Mouse (Mus musculus) thymus, postnatal 4 days (tissue): Measurements from ENCODE around the gene Cd36.
"Not testable (repeated sequence)": the region's sequence is repeated elsewhere in the genome, so short reads cannot be mapped to it uniquely, and the experiment has no call there.

Source experiments
- DNase-seq: peaks from one replicate; pipeline ENCODE4 v3.0.0; 2021

Cd36 gene

DNA sequence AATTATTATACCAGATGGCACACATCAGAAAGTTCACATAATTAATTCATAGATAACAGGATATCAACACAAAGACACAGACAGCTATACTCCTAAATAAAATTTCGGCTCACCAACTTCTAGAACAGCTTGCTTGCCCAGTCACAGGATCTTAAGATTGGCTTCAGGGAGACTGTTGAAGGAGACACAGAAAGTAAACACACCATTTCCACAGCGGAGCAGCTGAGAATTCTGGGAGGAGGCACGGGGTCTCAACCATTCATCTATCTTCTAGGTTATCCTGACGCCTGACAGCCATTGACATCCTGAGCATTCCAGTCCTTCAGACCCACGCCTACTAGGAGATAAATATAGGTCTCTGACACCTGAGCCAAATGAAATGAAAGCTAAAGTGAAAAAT lies at the start of gene Cd36:
Cd36 (minus strand) TSS at position 204 of the 400 bp plus-strand sequence.
- DNase-seq, result no peak

DNA sequence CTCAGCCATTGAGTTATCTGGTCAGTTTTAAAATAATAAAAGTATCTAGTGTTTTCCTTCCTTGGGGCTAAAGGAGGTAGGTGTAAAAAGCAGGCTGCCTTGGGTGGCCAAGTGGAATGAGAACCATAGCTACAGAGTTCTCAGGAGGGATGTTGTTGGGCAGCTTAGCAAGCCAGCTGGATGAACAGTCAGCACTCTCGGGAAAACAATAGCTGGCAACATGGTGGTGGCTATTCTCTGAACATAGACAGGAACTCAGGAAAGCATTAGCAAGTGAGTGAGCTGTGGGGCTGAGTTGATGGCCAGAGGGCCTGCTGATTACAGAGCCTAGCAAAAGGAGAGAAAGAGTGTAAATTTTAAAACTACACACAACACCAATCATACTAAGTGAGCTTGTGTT lies 45.9 kb upstream of the Cd36 start:
- no peak for DNase-seq

DNA sequence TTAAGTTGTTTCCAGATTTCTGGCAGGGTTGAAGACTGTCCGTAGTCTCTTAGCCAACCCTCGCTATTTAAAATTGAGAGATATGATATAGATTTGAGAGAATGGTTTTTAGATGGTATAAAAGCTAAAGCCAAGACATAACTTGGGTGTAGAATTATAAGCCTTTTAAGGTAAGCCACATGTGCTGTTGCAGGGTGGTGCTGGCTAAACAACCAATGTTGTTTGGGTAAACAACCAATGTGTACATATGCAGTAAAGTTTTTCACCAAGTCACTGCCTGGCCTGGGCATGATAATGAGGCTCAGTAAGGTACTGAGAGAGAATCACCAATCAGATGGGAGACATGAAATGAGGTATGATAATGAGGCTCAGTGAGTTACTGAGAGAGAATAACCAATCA lies 43.0 kb upstream of the Cd36 start:
- DNase-seq, result not testable (repeated sequence)

DNA sequence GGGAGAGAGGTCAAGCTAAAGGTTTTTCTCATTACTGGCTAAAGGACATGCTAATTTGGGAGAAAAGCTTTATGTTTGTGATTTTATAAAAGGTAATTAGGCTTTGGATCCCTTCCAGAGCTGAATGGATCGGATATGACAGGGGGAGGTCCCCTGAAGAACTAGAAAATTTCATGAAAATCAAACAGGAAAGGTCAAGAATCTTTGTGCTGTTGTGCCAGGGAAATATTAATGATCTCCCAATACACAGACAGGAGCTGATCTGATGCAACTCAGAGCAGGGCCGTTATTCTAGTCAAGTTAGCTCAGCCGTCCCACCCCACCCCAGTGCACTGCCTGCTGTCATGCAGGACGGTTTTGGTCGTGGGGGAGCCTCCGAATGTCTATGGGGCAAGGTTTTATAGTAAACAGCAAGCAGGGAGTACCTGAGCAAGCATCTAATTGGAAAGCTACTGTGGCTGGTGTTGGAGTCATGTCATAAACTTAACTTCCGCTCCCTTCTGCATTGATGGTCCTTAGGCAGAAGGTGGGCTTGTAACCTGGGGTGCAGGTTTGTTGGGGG lies 40.5 kb upstream of the Cd36 start:
- no peak for DNase-seq

DNA sequence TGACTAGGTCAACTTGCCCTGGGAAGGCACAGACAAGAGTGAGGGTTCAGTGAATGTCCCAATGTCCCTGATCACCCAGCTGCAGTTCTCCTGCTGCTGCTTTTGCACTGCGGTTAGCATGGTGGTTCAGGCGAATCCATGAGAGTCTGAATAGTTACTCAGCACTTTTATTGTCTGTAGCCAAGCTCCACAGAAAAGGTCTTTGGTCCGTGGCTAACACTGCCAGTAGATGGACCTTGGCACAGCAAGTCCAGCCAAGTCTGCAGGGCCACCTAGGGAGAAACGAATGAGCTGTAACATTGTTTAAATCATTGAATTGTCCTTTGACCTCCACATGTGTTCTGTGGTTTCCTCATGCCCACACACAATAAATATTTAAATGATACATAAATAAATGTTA lies 39.9 kb upstream of the Cd36 start:
- DNase-seq, result no peak

DNA sequence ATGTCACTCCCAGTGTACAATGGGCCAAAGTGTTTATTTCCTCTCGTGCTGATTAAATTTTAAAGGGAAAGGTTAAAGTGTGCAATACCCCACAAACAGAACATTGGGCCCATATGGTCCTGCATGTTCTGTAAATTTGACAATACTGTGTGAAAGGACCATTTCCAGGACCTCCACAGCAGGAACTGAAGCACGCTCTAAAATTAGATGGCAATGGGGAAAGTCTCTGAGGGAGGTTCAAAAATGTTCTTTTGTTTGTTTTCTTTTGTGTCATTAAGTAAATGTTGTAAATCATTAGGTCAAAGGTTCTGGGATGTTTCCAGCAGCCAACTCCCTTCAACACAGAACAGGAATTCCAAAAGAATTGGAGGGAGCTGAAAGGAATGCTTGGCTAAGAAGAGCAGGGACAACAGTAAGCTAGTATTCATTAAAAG lies 35.5 kb upstream of the Cd36 start:
- no peak for DNase-seq

DNA sequence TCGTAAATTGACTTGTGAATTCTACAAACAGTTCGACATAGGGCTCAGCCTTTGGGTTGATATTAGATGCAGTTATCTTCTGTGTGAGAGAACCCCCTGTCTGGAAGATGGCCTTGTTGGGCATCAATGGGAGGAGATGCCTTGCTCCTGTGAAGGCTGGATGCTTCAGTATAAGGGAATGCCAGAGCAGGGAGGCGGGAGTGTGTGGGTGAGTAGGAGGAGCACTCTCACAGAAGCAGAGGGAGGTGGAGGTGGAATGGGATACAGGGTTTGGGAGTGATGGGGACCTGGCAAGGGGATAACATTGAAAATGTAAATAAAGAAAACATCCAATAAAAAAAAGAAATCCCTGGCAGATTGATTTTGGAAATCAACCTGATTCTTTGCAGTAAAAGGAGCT lies 35.0 kb upstream of the Cd36 start:
- no peak for DNase-seq

DNA sequence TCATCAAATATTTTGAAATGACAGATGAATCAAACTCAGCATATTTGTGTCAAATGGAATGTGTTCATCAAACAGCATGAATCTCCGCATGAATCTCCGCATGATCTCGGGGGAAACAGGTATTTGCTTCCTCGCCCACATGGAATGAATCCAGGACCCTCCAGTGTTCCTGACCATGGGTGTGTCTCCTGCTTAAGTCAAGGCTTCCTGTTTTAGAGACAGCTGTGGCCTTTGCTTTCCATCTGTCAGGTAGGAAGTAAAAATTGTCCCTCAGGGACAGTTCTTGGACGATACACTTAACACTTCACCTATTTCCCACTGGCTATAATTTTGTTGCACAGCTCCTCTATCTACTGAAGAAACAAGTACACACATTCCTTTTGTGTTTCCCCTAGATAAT lies 30.4 kb upstream of the Cd36 start:
- no peak for DNase-seq

DNA sequence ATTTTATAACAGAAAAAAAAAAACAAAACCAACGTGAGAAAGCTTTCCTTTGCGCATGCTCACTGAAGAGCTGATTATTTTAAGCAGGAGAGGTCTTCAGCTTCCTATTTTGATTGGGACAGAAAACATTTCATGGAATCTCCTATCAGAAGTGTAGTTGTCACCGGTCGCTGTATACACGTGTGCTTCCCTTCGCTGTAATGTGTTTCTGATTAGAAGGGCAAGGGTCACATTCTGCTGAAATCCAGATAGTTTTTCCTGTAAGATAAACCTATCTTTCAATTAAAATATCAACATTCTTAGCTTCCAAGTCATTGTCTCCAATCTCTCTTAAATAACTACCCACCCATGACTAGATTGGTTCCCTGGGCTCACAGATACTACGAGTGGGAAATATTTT lies 16.2 kb upstream of the Cd36 start:
- DNase-seq, result no peak

DNA sequence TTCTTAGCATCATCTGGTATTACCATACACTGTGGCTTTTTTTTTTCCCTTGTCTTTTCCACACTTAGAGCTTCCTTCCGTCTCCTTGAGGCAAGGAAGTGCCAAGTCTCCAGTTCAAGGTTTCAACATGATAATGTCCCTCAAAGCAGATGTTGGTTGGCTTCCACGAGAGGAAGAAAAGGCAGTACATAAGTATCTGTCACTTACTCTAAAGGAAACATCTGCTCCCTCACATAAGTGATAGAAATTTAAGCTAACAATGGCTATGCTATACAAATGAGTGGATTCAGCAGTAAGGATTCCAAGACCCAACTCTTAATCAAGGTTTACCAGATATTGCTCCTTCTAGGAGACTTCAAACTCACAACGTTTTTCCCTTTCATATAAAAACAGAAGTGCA lies 10.3 kb upstream of the Cd36 start:
- DNase-seq, result no peak

DNA sequence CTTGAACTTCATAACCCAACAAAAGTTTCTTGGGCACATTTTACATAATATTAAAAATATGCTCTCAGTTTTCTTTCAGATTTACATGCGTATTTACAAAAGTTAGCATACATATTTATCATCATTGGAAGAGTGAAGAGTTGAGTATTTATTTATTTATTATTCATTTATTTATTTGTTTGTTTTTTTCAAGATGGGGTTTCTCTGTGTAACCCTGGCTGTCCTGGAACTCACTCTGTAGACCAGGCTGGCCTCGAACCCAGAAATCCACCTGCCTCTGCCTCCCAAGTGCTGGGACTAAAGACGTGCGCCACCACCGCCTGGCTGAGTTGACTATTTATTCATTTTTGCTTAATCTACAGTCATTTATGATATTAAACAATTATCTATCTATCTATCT lies 9.0 kb upstream of the Cd36 start:
- not testable (repeated sequence) for DNase-seq

DNA sequence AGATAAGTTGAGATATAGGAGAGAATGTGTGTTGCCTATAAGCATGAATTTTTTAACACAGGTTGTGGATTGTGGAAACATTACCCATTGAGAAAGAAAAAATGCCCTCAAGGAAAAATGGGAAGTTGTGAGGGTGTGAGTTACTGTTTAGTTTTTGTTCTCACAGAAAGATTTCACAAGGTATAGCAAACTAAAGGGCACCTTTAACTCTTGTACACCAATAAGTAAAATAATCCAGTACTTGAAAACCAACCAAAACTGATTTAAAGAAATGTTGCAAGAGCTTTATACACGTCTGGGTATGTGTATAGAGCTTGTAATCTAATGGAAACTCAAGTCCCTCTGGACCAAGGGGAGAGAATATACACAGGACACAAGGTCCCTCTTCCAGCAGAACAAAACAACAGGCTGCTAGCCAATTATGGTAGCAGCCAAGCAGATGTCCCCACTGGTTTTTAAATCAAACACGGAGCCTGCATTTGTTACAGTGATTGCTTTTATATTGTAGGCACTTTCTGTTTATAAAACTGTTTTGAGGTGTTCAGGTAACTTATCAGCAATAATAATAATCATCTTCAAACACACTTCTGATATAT lies 5.1 kb upstream of the Cd36 start:
- no peak for DNase-seq

DNA sequence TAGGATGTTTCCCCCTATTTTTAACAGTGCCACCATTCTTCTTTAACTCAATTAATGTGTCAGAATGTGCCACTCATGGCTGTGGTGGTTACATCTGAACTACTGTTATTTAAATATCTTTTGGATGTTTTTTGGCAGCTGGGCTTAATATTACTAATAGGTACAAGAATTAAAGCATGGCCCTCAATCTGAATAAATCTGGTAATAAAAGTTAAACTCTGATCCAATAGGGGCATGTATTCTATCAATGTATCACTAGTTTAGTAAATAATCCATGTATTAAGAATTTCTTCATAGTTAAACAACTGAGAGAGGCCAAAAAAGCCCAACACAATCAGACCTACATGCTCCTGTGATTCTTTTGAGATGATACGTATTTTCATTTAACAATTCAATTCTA lies 690 bp upstream of the Cd36 start:
- DNase-seq, result no peak

DNA sequence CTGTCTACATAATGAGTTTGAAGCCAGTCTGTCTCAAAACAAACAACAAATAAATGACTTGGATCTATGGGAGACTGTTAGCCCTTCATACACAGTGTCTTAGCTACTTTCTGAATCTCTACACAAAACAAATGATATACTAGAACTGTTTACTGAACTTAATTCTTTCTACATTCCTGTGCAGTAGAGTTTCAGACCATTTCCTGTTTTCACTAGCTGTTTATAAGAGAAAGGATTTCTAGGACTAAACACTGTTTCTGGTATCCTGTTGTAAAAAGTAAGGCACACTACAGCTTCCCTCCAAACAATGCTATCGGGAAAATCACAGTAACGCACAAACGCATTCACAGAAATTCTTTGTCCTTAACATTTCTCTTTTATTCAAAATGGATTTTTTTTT lies 2.2 kb downstream of the Cd36 start:
- DNase-seq, result no peak

DNA sequence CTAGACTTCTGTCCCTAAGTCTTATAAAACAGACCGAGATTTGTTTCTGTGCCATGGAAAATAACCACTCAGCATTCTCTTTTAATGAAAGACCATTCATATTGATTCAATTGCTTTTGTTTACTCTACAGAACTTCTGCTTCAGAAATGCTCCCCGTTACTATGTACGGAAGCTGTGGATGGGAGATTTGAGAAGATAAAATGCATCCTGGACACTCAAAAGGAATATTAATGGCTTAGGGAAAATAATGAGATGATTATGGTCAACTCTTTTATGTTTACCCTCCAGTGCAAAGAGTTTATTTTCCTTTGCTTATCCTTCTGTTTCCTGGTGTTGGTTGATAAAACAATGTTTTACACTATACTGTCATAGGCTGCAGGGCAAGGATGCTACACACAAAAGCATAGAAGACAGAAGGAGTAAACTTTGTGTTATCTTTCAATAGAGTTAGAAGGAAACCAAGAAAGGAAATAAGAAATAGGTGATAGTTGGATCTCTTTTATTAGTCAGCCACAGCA lies 5.2 kb downstream of the Cd36 start:
- DNase-seq, result no peak

DNA sequence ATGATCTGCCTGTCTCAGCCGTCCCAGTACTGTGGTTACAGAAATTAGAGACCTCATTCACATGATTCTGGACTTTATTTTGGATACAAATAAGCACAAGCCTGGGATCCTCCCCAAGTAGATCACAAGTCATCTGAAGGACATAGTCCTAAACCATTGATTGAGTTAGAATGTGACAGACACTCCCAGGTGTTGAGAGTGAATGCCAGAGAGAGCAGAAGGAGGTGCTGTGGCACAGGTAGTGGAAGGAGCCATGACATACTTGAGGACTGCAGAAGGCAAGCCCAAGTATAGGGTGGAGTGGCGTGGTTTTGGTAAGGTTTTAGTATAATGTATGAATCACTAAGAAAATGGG lies 7.1 kb downstream of the Cd36 start:
- DNase-seq, result no peak

DNA sequence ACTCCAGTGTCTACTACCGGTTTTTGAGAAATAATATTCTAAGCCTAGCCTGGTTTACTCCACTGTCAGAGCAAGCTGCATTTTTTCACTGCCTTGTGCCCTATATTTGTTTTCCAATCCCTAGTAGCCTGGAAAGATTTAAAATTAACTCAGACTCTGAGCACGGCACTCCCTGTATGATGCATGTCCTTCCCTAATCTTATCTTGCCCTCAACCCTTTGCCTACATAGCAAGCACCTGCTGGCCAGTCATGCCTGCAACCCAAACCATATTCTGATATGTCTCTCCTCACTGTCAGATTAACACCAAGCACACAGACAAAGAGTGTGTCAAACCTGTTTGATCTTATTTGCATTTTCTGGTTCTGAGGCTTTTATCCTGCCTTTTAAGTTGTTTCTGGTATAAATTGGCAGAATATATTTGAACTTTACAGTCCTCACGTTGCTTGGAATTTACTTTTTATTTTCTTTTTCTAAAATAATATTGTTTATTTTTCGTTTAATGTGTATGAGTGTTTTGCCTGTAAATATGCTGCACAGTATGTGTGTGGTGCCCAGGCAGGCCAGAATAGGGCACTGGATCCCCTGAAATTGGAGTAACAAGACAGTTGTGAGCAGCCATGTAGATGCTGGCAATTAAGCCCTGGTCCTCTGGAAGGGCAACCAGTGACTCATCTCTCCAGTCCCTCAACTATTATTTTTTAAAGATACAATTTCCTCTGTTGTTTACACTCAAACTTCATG lies 7.6 kb downstream of the Cd36 start:
- DNase-seq, result no peak

DNA sequence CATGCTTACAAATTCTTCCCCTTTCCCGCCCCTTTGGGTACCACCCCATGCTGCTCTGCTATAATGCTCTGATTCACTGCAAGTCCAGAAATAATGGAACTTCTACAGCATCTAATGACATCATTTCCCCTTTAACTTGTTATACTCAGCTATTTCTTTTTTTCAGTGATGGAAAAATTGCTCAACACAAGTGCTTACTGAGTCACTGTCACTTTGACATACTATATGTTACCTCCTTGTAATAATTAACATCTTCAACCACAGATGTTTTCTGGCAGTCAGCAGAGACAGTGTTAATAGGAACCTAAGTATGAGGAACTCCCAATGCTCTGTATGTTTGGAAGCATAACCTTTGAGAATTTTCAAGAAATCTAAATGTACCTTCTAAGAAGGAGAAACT lies 8.7 kb downstream of the Cd36 start:
- DNase-seq, result no peak

DNA sequence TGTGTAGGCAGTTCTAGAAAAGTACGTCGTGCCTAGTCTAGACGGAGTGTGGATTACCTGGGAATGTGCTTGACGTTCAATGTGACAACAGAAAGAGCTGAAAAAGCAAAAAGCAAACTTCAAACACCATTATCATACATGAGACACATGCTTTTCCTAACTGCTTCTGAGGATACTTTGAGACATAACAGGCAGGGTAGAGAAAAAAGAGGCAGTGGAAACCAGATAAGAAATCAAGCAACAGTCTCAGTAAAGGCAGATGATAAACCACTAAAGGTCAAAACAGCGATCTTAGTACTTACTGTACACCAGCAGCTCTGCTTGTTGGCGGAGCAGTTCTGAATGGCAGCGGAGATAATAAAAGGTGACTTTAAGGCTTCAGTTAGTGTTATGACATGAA lies 11.6 kb downstream of the Cd36 start:
- no peak for DNase-seq

DNA sequence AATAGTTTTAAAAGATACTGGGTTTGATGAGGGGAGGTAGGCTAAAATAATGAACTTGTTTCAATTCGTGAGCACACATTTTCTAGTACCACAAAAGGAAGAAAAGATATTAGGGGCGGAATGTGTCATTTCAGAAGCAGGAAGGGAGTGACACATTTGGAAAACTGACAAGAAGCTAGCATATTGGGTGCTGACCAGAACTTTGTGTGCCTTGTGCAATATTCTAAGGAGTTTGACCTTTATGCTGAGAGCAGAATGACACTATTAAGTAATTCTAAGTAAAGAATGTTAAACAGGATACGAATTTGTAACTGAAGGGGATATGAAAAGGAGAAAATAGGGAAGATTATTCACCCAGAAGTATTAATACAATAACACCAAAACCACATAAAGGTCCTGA lies 12.0 kb downstream of the Cd36 start:
- DNase-seq, result no peak

DNA sequence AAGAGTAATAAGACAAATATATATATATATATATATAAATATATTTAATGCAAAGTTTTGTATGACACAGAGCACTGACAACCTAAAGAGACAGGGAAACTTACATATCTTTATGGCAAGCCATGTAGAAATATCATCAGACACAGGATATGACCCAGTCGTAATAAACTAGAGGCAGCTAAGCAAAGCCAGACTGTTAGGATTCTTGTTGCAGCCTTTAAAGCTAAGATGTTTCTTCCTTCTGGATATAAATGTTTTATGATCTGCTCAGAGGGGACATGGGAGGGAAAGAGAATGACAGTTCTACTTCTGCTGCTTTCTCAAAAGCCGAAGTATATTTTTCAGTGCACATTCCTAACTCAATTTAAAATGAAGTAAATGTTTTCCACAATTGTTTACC lies 14.3 kb downstream of the Cd36 start:
- no peak for DNase-seq

DNA sequence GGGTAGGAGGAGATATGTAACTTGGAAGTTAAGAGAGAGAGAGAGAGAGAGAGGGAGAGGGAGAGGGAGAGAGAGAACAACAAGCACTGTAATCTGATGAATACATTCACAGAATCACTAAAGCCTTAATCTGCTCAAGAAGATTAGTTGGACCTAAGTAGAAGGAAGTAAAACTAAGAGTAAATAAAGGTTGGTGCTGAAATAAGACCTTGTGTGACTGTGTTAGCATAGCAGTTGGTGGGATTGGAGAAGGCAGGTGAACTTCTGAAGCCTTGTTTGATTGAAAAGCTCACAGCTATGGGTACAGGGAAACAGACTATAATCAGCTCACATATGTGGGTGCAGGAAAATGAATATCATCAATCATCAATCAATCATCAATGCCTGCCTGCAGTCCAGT lies 23.2 kb downstream of the Cd36 start:
- no peak for DNase-seq

DNA sequence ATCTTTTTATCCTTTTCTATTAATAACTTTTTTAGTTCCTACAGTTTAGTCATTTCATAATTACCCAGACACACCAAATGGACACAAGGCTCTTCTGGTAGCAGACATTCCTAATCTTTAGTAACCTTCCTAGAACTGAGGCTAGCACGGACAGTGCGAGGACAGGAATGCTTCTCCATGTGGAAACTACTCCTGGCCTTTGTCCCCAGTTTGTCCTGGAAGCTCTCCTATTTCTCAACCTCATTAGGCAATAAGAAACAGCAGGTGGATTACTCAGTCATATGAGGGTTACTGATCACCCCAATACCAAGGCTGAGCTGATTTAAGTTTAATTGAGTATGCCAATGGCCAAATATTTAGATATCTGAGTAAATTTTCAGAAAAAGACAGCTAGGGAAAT lies 25.5 kb downstream of the Cd36 start:
- no peak for DNase-seq

DNA sequence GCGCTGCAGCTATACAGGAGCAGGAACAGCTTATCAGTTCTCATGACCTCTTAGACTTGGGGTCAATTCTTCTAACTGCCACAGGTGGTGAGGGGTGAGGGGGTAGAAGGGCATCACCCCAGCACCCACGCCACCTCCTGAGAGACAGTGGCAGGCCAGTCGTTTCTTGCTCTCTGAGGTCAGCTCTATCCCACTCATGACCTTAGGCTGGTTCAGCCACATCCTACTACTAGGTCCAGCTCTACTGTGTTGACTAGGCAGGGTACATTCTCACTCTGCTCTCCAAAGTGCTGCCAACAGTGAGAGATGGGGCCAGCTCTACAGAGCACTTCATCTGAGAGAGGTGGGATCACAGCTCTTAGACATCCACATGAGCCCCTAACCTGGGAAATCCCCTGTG lies 30.2 kb downstream of the Cd36 start:
- no peak for DNase-seq

DNA sequence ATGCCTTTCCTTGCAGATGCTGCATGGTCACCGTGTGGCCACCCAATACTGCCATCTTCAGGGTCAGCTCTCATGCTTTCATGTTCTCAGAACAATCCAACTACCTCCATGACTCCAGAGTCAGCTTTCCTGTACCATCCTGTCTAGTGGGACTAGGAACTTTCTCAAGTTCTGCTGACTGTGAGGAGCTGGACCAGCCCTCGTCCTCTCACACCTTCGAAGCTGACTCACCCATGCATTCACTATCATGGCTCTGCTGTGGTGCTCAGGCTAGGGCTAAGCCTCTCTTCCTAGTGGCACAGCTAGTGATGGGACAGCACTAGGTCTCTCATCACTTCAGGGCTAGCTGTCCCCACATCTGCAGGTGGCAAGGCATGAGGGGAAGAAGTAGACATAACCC lies 30.7 kb downstream of the Cd36 start:
- DNase-seq, result no peak
